Mouse (Mus musculus) embryonic fibroblast, embryonic 13.5 days (primary cell): ENCODE measurements around the gene Cox6b1.

Source experiments
- CTCF ChIP-seq: IDR thresholded peaks from 2 replicates; pipeline ENCODE4 v1.5.1; 2011; ENCODE audit warnings: mild to moderate bottlenecking, control low read depth, low read length, moderate library complexity, borderline replicate concordance; ENCODE audit not compliant: insufficient read depth
- POLR2A ChIP-seq: IDR thresholded peaks from 2 replicates; pipeline ENCODE4 v1.6.1; 2011; ENCODE audit warnings: low read depth, mild to moderate bottlenecking, control low read depth, low read length, moderate library complexity

- TF ChIP-seq CTCF (no peak), POLR2A (no peak)
These were observed 44.4 kb downstream of the Cox6b1 start for GRCm38 (mm10) chr7:30581547-30581946.
